Mouse (Mus musculus) small intestine, adult 2 months (tissue): Measurements from ENCODE around the gene Ufsp1.

ENCODE experiments used
- CTCF ChIP-seq: fragments of 200-500 bp; IDR thresholded peaks from 2 replicates; pipeline ENCODE4 v1.5.1; 2012; ENCODE audit warnings: low read depth, mild to moderate bottlenecking, control low read depth, inconsistent platforms, low read length, moderate library complexity, mixed read lengths; ENCODE audit not compliant: insufficient replicate concordance, insufficient read length; ENCODE audit errors: extremely low read depth
- POLR2A ChIP-seq: fragments of 200-500 bp; IDR thresholded peaks from 2 replicates; pipeline ENCODE4 v1.6.1; 2012; ENCODE audit warnings: low read depth, mild to moderate bottlenecking, control low read depth, inconsistent platforms, low read length, moderate library complexity

- no peak for TF ChIP-seq POLR2A
- no peak for TF ChIP-seq CTCF
These were observed 13.9 kb downstream of the Ufsp1 start for GRCm38 (mm10) chr5:137308356-137308755.
